Mouse (Mus musculus) liver, embryonic 14.5 days (tissue): ENCODE measurements around the gene Snrpa1. TPM values are rescaled to one million over a fixed set of nuclear protein-coding genes. Genes with fewer than 3 reads are reported as not detected.

Experiments
- ATAC-seq: fragments of 200-750 bp; cut with Nextera tagmentation; 2 replicates; pipeline ENCODE4 v1.8.0; 2017; ENCODE audit warnings: moderate number of reproducible peaks, mild to moderate bottlenecking, moderate library complexity; ENCODE audit not compliant: insufficient read depth
- DNase-seq, 3 experiments: peaks; one replicate each; pipeline ENCODE4 v3.0.0-alpha.2; 2012 to 2013; ENCODE audit warnings: low read depth in 3 of 3, low spot score in 3 of 3
- H3K27ac ChIP-seq: fragments of 300-500 bp; sonication (generic); 2 replicates; pipeline ENCODE4 v1.5.1; 2014; ENCODE audit warnings: moderate library complexity, mild to moderate bottlenecking, control low read depth, inconsistent platforms
- H3K27me3 ChIP-seq: fragments of 300-500 bp; sonication (generic); 2 replicates; pipeline ENCODE4 v1.6.1; 2014; ENCODE audit warnings: mild to moderate bottlenecking, low read length, moderate library complexity; ENCODE audit not compliant: control insufficient read depth, insufficient read depth
- H3K36me3 ChIP-seq: fragments of 300-500 bp; sonication (generic); replicated peaks from 2 replicates; pipeline ENCODE4 v1.6.1; 2014; ENCODE audit warnings: low read depth; ENCODE audit not compliant: control insufficient read depth, insufficient read depth
- H3K4me1 ChIP-seq, 2 experiments: fragments of 200-500 bp in 1 of 2; fragments of 300-500 bp in 1 of 2; sonication (generic) in 1 of 2; replicated peaks; 2 replicates each; pipeline ENCODE4 v1.6.1; 2012 to 2014; ENCODE audit warnings: antibody characterized with exemption in 1 of 2, inconsistent platforms in 1 of 2, low read length in 1 of 2; ENCODE audit not compliant: control insufficient read depth in 2 of 2, insufficient read depth in 2 of 2
- H3K4me2 ChIP-seq: fragments of 300-500 bp; sonication (generic); 2 replicates; pipeline ENCODE4 v1.6.1; 2014; ENCODE audit warnings: low read depth, mild to moderate bottlenecking, control low read depth, moderate library complexity
- H3K4me3 ChIP-seq, 2 experiments: fragments of 200-500 bp in 1 of 2; fragments of 300-500 bp in 1 of 2; sonication (generic) in 1 of 2; 2 replicates each; pipeline ENCODE4 v1.5.1; 2012 to 2014; ENCODE audit warnings: low read depth in 2 of 2, low read length in 2 of 2, mild to moderate bottlenecking in 2 of 2, control low read depth in 1 of 2, inconsistent platforms in 1 of 2, moderate library complexity in 1 of 2; ENCODE audit not compliant: insufficient read depth in 1 of 2
- H3K9ac ChIP-seq: fragments of 300-500 bp; sonication (generic); replicated peaks from 2 replicates; pipeline ENCODE4 v1.6.1; 2014; ENCODE audit warnings: mild to moderate bottlenecking, control low read depth, moderate library complexity
- H3K9me3 ChIP-seq: fragments of 300-500 bp; sonication (generic); 2 replicates; pipeline ENCODE4 v1.6.1; 2016; ENCODE audit warnings: low read length, mixed read lengths; ENCODE audit not compliant: control insufficient read depth
- CTCF ChIP-seq: IDR thresholded peaks from 2 replicates; pipeline ENCODE4 v1.5.1; 2016; ENCODE audit warnings: antibody characterized with exemption, low read depth, control low read depth
- EP300 ChIP-seq: IDR thresholded peaks from 2 replicates; pipeline ENCODE4 v1.6.1; 2016; ENCODE audit warnings: antibody characterized with exemption, low read depth
- WGBS: fragments of 180-500 bp; shearing (Covaris S2); extraction: QIAGEN DNeasy Blood & Tissue Kit; methylation state at CpG from one replicate; pipeline ENCODE4 v1.1.7; 2014; ENCODE audit not compliant: insufficient replicate concordance; 5-methylcytosine and 5-hydroxymethylcytosine counted together
- polyA plus RNA-seq, 2 experiments: library from polyadenylated mRNA; depleted of rRNA in 1 of 2; stranded (reverse) in 1 of 2; unstranded in 1 of 2; fragments of >200 nt; fragmentation: Nextera tagmentation in 1 of 2; extraction: Ambion mirVana in 1 of 2; gene quantifications; 2 replicates each; pipeline versions ENCODE4 v1.2.1 to v1.2.3; 2012 to 2014

The Snrpa1 gene
- polyA plus RNA-seq, 2 experiments = 43.9 to 88.4 TPM

GRCm38 (mm10) chr7:66118796-66119195 is 60.0 kb downstream of the Snrpa1 start:
- no peak overlapping the region for H3K4me3 ChIP-seq
- no peaks in the 10 kb centered on the region for H3K27me3 ChIP-seq
- H3K4me1 ChIP-seq = peaks cover 48% of the 10 kb centered on the region in 2 experiments
- 79% methylated on average over 7 of the region's 7 CpGs for WGBS
- DNase-seq = no peak
- no peak overlapping the region for H3K9ac ChIP-seq
- no peak overlapping the region for H3K4me2 ChIP-seq
- no peak overlapping the region for H3K27ac ChIP-seq
- H3K9me3 ChIP-seq = no peaks in the 10 kb centered on the region
- 0 out of 2 replicates have a peak, but pooled peaks cover 2% of the 10 kb centered on the region for H3K36me3 ChIP-seq
- TF ChIP-seq CTCF (no peak), EP300 (no peak)
- ATAC-seq = no peak

DNA sequence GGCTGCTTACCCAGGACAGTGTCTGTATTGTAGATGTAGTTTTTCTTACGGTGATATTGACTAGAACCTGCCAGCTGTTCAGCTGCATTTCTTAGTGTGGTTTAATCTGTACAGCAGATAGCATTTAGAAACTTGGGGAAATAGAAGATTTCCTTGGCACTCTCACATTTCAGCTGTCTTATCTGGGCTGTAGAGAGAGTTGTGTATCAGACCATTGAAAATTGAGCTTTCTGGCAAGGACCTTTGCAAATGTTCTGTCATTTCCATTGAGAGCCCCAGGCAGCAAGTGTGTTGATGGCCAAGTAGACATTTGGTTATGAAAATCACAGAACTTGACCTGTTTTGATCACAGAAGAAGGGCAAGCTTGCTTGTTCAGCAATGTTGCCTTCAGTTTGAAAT is 61.3 kb downstream of the Snrpa1 start:
- no peak overlapping the region for H3K9ac ChIP-seq
- ATAC-seq (no peak), DNase-seq (no peak)
- H3K4me3 ChIP-seq = no peak overlapping the region
- WGBS = 31% methylated on average over 1 of the region's 1 CpGs
- no peaks in the 10 kb centered on the region for H3K27me3 ChIP-seq
- TF ChIP-seq EP300 = no peak
- no peak for TF ChIP-seq CTCF
- peaks cover 9% of the 10 kb centered on the region for H3K36me3 ChIP-seq
- H3K4me2 ChIP-seq = no peak overlapping the region
- H3K4me1 ChIP-seq = peaks cover 37% of the 10 kb centered on the region in 2 experiments
- H3K9me3 ChIP-seq = no peaks in the 10 kb centered on the region
- H3K27ac ChIP-seq = no peak overlapping the region

DNA sequence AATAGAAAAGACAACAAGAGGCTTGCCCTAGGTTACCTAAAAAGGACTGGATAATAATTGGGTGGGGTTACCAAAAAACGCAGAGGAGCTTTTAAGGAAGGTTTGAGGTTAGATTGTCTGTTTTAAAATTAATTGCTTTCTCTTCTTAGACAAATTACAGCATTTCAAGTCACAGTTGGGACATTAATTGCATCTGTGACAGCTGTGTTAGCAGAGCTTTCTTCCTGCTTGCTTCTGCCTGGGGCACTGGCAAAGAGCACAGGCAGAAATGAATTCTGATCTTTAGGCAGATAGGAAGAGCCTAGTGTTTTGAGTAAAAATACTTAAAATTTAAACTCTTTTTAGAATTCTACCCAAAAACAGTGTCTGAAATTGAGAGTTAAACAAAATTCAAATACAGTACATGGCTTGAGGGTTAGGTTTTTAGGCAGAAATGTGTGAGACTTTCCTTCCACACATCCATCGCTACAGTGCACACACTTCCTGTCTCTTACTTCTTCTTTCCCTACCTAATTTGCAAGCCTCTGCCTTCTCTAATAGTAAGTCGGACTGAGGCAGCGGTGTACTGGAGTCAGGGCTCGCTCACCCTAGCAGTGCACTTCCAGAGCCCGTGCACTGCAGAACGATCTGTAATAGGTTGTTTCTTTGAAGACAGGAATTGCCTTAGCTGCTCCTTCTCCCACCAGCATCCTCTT is 62.0 kb downstream of the Snrpa1 start:
- Histone ChIP-seq H3K27me3 (no peaks in the 10 kb centered on the region), H3K4me2 (no peak overlapping the region), H3K36me3 (peaks cover 16% of the 10 kb centered on the region), H3K9ac (no peak overlapping the region), H3K4me1 (peaks cover 30% of the 10 kb centered on the region in 2 experiments), H3K4me3 (no peak overlapping the region), H3K9me3 (no peaks in the 10 kb centered on the region), H3K27ac (no peak overlapping the region)
- ATAC-seq (no peak), DNase-seq (no peak)
- TF ChIP-seq EP300 (no peak), CTCF (no peak)
- 31% methylated on average over 7 of the region's 7 CpGs for WGBS

Other genes starting within 250 kb of the Snrpa1 start
- 1.2 and 1.5 TPM in 2 replicates for gene Pcsk6, start 197.3 kb upstream of the Snrpa1 start, polyA plus RNA-seq (2012; rRNA removed)
- 0.57 and 0.88 TPM in 2 replicates for gene Pcsk6, start 197.3 kb upstream of the Snrpa1 start, polyA plus RNA-seq (2014; fragmentation: Nextera tagmentation; extraction: Ambion mirVana)
- not detected in 2 replicates for gene Gm45213, start 15.4 kb upstream of the Snrpa1 start, polyA plus RNA-seq (2012; rRNA removed)
- not detected in 2 replicates for gene Gm45213, start 15.4 kb upstream of the Snrpa1 start, polyA plus RNA-seq (2014; fragmentation: Nextera tagmentation; extraction: Ambion mirVana)
- 23.6 and 39.8 TPM in 2 replicates for gene Selenos, start 20.6 kb downstream of the Snrpa1 start, polyA plus RNA-seq (2012; rRNA removed)
- gene Selenos, start 20.6 kb downstream of the Snrpa1 start, polyA plus RNA-seq (2014; fragmentation: Nextera tagmentation; extraction: Ambion mirVana) = 56.4 and 62.7 TPM in 2 replicates
- gene Chsy1, start 50.5 kb downstream of the Snrpa1 start, polyA plus RNA-seq (2012; rRNA removed) = 5.7 and 7.9 TPM in 2 replicates
- 9.0 and 11.0 TPM in 2 replicates for gene Chsy1, start 50.5 kb downstream of the Snrpa1 start, polyA plus RNA-seq (2014; fragmentation: Nextera tagmentation; extraction: Ambion mirVana)